ENCODE assay signal across 8 mouse cellular contexts in genomic region chr2:167727161-167727560, GRCm38 (mm10). TPM values are rescaled to one million over a fixed set of nuclear protein-coding genes. Genes with fewer than 3 reads are reported as not detected.
A peak's percentile ranks its signal among the peaks of the same experiment; 100 is the strongest.
DNase-seq lines count a peak whose midpoint lies in the region; ATAC-seq lines count a peak whose summit lies in the region.

No protein-coding gene starts in this region.

- no peak overlapping the region; the same call in 1 of the 2 replicates for H3K9ac ChIP-seq in limb, embryonic 12.5 days (replicated peaks)
- H3K9ac ChIP-seq in intestine, embryonic 16.5 days (ENCODE audit: low read depth, low read length): peak overlapping the region; percentile 35

- peaks cover 12% of the 10 kb centered on the region; the same call in 1 of the 2 replicates for H3K4me1 ChIP-seq in limb, embryonic 12.5 days (replicated peaks)
- peaks cover 12% of the 10 kb centered on the region for H3K4me1 ChIP-seq in limb, embryonic 10.5 days
- peaks cover 23% of the 10 kb centered on the region for H3K4me1 ChIP-seq in intestine, embryonic 16.5 days (ENCODE audit: control insufficient read depth, insufficient read depth, low read length)
- peaks cover 4% of the 10 kb centered on the region; the same call in 1 of the 2 replicates for H3K4me1 ChIP-seq in heart, embryonic 10.5 days

- H3K36me3 ChIP-seq in limb, embryonic 12.5 days: no peaks in the 10 kb centered on the region
- H3K36me3 ChIP-seq in limb, embryonic 10.5 days: no peaks in the 10 kb centered on the region
- no peaks in the 10 kb centered on the region for H3K36me3 ChIP-seq in intestine, embryonic 16.5 days (ENCODE audit: control insufficient read depth, insufficient read depth, low read length)
- H3K36me3 ChIP-seq in heart, embryonic 10.5 days: no peaks in the 10 kb centered on the region

- no peak overlapping the region for H3K4me3 ChIP-seq in limb, embryonic 12.5 days (replicated peaks)
- no peak overlapping the region for H3K4me3 ChIP-seq in limb, embryonic 10.5 days
- H3K4me3 ChIP-seq in intestine, embryonic 16.5 days (ENCODE audit: low read length): no peak overlapping the region
- no peak overlapping the region for H3K4me3 ChIP-seq in heart, embryonic 10.5 days

- H3K27me3 ChIP-seq in limb, embryonic 12.5 days: peaks cover 12% of the 10 kb centered on the region
- H3K27me3 ChIP-seq in limb, embryonic 10.5 days (ENCODE audit: low read depth, poor library complexity, severe bottlenecking): peaks cover 9% of the 10 kb centered on the region; the same call in 1 of the 2 replicates
- no peaks in the 10 kb centered on the region for H3K27me3 ChIP-seq in intestine, embryonic 16.5 days (replicated peaks; ENCODE audit: control insufficient read depth, insufficient read depth, low read length)
- peaks cover 74% of the 10 kb centered on the region for H3K27me3 ChIP-seq in heart, embryonic 10.5 days (ENCODE audit: insufficient read depth, poor library complexity, severe bottlenecking)

- 0 out of 2 replicates have a peak, but pooled peaks have one; percentile 39 for ATAC-seq in limb, embryonic 12.5 days (ENCODE audit: insufficient number of reproducible peaks, insufficient read depth, low FRiP score, low TSS enrichment, low read depth)
- ATAC-seq in intestine, embryonic 16.5 days: peak; percentile 53

- H3K27ac ChIP-seq in limb, embryonic 12.5 days: 0 out of 2 replicates have a peak overlapping the region, but pooled peaks have one; percentile 17
- H3K27ac ChIP-seq in limb, embryonic 10.5 days: no peak overlapping the region
- H3K27ac ChIP-seq in intestine, embryonic 16.5 days (ENCODE audit: low read length): no peak overlapping the region
- no peak overlapping the region for H3K27ac ChIP-seq in heart, embryonic 10.5 days

- 71% methylated on average over 13 of the region's 13 CpGs for WGBS in limb, embryonic 12.5 days
- 82% methylated on average over 13 of the region's 13 CpGs for WGBS in limb, embryonic 10.5 days
- 48% methylated on average over 13 of the region's 13 CpGs for WGBS in intestine, embryonic 16.5 days
- WGBS in heart, embryonic 10.5 days: 65% methylated on average over 13 of the region's 13 CpGs

- DNase-seq in limb, embryonic 10.5 days (ENCODE audit: low spot score): no peak
- DNase-seq in cerebellum, adult 18-20 months: peak; percentile 7 to 16
- peak; percentile 26 to 52 for DNase-seq in left cerebral cortex, adult 9 months (ENCODE audit: low spot score in 2 of 2)
- peak; percentile 74 for DNase-seq in ovary, postnatal 36 days (ENCODE audit: low spot score)
- no peak for DNase-seq in c-Kit-positive CD71-positive TER-119-positive erythroid progenitor cells, embryonic 14.5 days (ENCODE audit: low spot score)
- DNase-seq in heart, embryonic 10.5 days (ENCODE audit: low spot score): no peak

- H3K4me2 ChIP-seq in limb, embryonic 12.5 days: no peak overlapping the region
- no peak overlapping the region for H3K4me2 ChIP-seq in intestine, embryonic 16.5 days (ENCODE audit: low read depth, low read length)

- H3K9me3 ChIP-seq in limb, embryonic 12.5 days: no peaks in the 10 kb centered on the region
- H3K9me3 ChIP-seq in limb, embryonic 10.5 days (replicated peaks): no peaks in the 10 kb centered on the region
- H3K9me3 ChIP-seq in intestine, embryonic 16.5 days (ENCODE audit: control insufficient read depth, low read length): no peaks in the 10 kb centered on the region
- no peaks in the 10 kb centered on the region for H3K9me3 ChIP-seq in heart, embryonic 10.5 days

RNA-seq across cellular contexts. Expression of gene Tmem189, which starts 37.5 kb away (rescaled TPM):
- 39.3 and 40.8 TPM in 2 replicates for polyA plus RNA-seq in limb, embryonic 12.5 days (2016; fragmentation: Nextera tagmentation; extraction: Ambion mirVana)
- polyA plus RNA-seq in limb, embryonic 10.5 days (2016; fragmentation: Nextera tagmentation; extraction: Ambion mirVana): 41.9 and 43.2 TPM in 2 replicates
- polyA plus RNA-seq in intestine, embryonic 16.5 days (2015; fragmentation: Nextera tagmentation; extraction: Ambion mirVana): 28.6 and 33.7 TPM in 2 replicates
- 47.7 and 53.8 TPM in 2 replicates for polyA plus RNA-seq in heart, embryonic 10.5 days (2016; fragmentation: Nextera tagmentation; extraction: Ambion mirVana)

RNA-seq across cellular contexts. Expression of gene Cebpb, which starts 38.4 kb away (rescaled TPM):
- polyA plus RNA-seq in limb, embryonic 12.5 days (2016; fragmentation: Nextera tagmentation; extraction: Ambion mirVana): 3.7 and 4.0 TPM in 2 replicates
- polyA plus RNA-seq in limb, embryonic 10.5 days (2016; fragmentation: Nextera tagmentation; extraction: Ambion mirVana): 1.2 and 2.2 TPM in 2 replicates
- polyA plus RNA-seq in intestine, embryonic 16.5 days (2015; fragmentation: Nextera tagmentation; extraction: Ambion mirVana): 0.65 and 0.93 TPM in 2 replicates
- 4.2 TPM in 2 replicates for polyA plus RNA-seq in heart, embryonic 10.5 days (2016; fragmentation: Nextera tagmentation; extraction: Ambion mirVana)

Comparison
In these comparisons a context has a peak if more than half of its experiments do, and no peak if none do; other contexts are left out.
1. DNase-seq: peak in cerebellum, adult 18-20 months (2 of 2), left cerebral cortex, adult 9 months (2 of 2) and ovary, postnatal 36 days (single experiment); none in limb, embryonic 10.5 days (single experiment), c-Kit-positive CD71-positive TER-119-positive erythroid progenitor cells, embryonic 14.5 days (single experiment) and heart, embryonic 10.5 days (single experiment).